Comparison of ENCODE assay signal across 8 mouse cellular contexts in the genomic region with DNA sequence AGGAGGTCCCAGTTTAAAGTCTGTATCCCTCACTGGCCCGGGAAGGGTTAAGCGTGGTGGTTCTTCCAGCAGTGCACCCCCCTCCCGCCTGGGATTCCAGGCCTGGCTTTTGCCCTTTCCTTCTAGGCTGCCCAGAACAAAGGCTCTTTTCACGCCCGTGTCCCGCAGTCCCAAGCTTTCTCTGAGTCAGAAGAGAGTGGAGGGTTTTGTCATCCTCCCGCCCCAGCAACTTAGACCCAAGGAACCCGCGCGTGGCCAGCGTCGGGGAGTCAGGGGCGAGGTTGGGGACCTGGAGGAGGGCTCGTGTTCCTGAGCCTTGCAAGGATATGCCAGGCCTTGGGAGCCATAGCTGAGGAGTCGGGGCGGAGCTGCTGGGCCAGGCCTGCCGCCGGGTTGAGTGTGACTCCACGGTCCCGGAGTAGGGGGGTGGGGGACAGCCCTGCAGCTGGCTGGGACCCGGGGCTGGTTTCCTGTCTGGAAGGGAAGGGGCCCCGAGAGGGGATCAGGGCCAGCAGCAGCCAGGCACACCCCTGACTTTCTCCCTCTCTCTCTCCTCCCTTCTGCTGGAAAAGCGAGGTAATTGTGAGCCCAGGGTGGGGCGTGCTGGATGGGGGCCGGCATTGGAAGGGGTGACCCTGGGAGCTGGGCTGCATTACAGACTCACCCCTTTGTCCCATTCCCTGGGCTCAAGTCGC. TPM values are rescaled to one million over a fixed set of nuclear protein-coding genes. Genes with fewer than 3 reads are reported as not detected.
DNase-seq lines count a peak whose midpoint lies in the region; ATAC-seq lines count a peak whose summit lies in the region.

No protein-coding gene starts in this region.

- peak overlapping the region; percentile 57 for H3K4me3 ChIP-seq in limb, embryonic 12.5 days (replicated peaks)
- peak overlapping the region; percentile 47 for H3K4me3 ChIP-seq in midbrain, embryonic 13.5 days (replicated peaks)

- H3K9ac ChIP-seq in limb, embryonic 12.5 days (replicated peaks), result peak overlapping the region; percentile 91
- H3K9ac ChIP-seq in midbrain, embryonic 13.5 days (replicated peaks), result peak overlapping the region; percentile 80

- intact Hi-C loops in heart, postnatal 36 days (cut with DNase I), result no loop called here

- H3K27ac ChIP-seq in limb, embryonic 12.5 days, result peak overlapping the region; percentile 100
- peak overlapping the region; percentile 93 for H3K27ac ChIP-seq in midbrain, embryonic 13.5 days

- H3K9me3 ChIP-seq in limb, embryonic 12.5 days, result no peaks in the 10 kb centered on the region
- H3K9me3 ChIP-seq in midbrain, embryonic 13.5 days, result no peaks in the 10 kb centered on the region

- under 1% methylated on average over 25 of the region's 26 CpGs for WGBS in limb, embryonic 12.5 days
- 1% methylated on average over 26 of the region's 26 CpGs for WGBS in midbrain, embryonic 13.5 days

- H3K36me3 ChIP-seq in limb, embryonic 12.5 days, result peaks cover 10% of the 10 kb centered on the region
- H3K36me3 ChIP-seq in midbrain, embryonic 13.5 days, result no peaks in the 10 kb centered on the region

- peaks cover 59% of the 10 kb centered on the region for H3K4me1 ChIP-seq in limb, embryonic 12.5 days (replicated peaks)
- peaks cover 45% of the 10 kb centered on the region for H3K4me1 ChIP-seq in midbrain, embryonic 13.5 days (replicated peaks)

- ATAC-seq in limb, embryonic 12.5 days (ENCODE audit: insufficient number of reproducible peaks, insufficient read depth, low FRiP score, low TSS enrichment, low read depth), result peak; percentile 79
- peak; percentile 78 for ATAC-seq in midbrain, embryonic 13.5 days

- no peaks in the 10 kb centered on the region; the same call in 1 of the 2 replicates for H3K27me3 ChIP-seq in limb, embryonic 12.5 days
- peaks cover 21% of the 10 kb centered on the region for H3K27me3 ChIP-seq in midbrain, embryonic 13.5 days

- DNase-seq in 3T3-L1 (ENCODE audit: low read depth, low spot score), result peak; percentile 82
- DNase-seq in Muller cell, postnatal 12 days (ENCODE audit: inconsistent ontology term), result peak; percentile 84
- DNase-seq in fibroblast of lung, adult 2 months (ENCODE audit: low read depth), result peak; percentile 71
- DNase-seq in heart, postnatal 36 days, result peak; percentile 69 to 89
- peak; percentile 71 to 80 for DNase-seq in thymus, postnatal 10 days (ENCODE audit: low spot score in 2 of 2)
- no peak for DNase-seq in frontal cortex, postnatal 25 days (ENCODE audit: low spot score in 2 of 2)

- H3K4me2 ChIP-seq in limb, embryonic 12.5 days, result peak overlapping the region; percentile 90
- H3K4me2 ChIP-seq in midbrain, embryonic 13.5 days (replicated peaks), result peak overlapping the region; percentile 67

RNA-seq across cellular contexts. Expression of a gene that starts 1.8 kb away (rescaled TPM):
- total RNA-seq in heart, postnatal 36 days (2021), result 1 to 10 TPM; 4.6 to 5.5 TPM
- 62.0 and 62.6 TPM in 2 replicates for polyA plus RNA-seq in limb, embryonic 12.5 days (2016; fragmentation: Nextera tagmentation; extraction: Ambion mirVana)
- 16.5 and 18.8 TPM in 2 replicates for polyA plus RNA-seq in midbrain, embryonic 13.5 days (2015; fragmentation: Nextera tagmentation; extraction: Ambion mirVana)

RNA-seq across cellular contexts. Expression of a gene that starts 11.8 kb away (rescaled TPM):
- total RNA-seq in heart, postnatal 36 days (2021), result 10 to 100 TPM; 14.5 to 16.0 TPM
- 17.6 and 19.2 TPM in 2 replicates for polyA plus RNA-seq in limb, embryonic 12.5 days (2016; fragmentation: Nextera tagmentation; extraction: Ambion mirVana)
- 12.1 and 14.9 TPM in 2 replicates for polyA plus RNA-seq in midbrain, embryonic 13.5 days (2015; fragmentation: Nextera tagmentation; extraction: Ambion mirVana)

RNA-seq across cellular contexts. Expression of a gene that starts 15.7 kb away (rescaled TPM):
- 10 to 100 TPM; 71.0 to 71.7 TPM for total RNA-seq in heart, postnatal 36 days (2021)
- polyA plus RNA-seq in limb, embryonic 12.5 days (2016; fragmentation: Nextera tagmentation; extraction: Ambion mirVana), result 191 and 219 TPM in 2 replicates
- 228 and 253 TPM in 2 replicates for polyA plus RNA-seq in midbrain, embryonic 13.5 days (2015; fragmentation: Nextera tagmentation; extraction: Ambion mirVana)

RNA-seq across cellular contexts. Expression of a gene that starts 19.2 kb away (rescaled TPM):
- total RNA-seq in heart, postnatal 36 days (2021), result 1 to 10 TPM; 1.4 to 1.5 TPM
- 10.2 and 10.4 TPM in 2 replicates for polyA plus RNA-seq in limb, embryonic 12.5 days (2016; fragmentation: Nextera tagmentation; extraction: Ambion mirVana)
- 16.1 and 19.2 TPM in 2 replicates for polyA plus RNA-seq in midbrain, embryonic 13.5 days (2015; fragmentation: Nextera tagmentation; extraction: Ambion mirVana)

RNA-seq across cellular contexts. Expression of a gene that starts 19.2 kb away (rescaled TPM):
- total RNA-seq in heart, postnatal 36 days (2021), result under 1 TPM; 0.16 to 0.39 TPM
- 1.8 and 3.0 TPM in 2 replicates for polyA plus RNA-seq in limb, embryonic 12.5 days (2016; fragmentation: Nextera tagmentation; extraction: Ambion mirVana)
- 3.0 and 3.3 TPM in 2 replicates for polyA plus RNA-seq in midbrain, embryonic 13.5 days (2015; fragmentation: Nextera tagmentation; extraction: Ambion mirVana)

Comparison
In these comparisons a context has a peak if more than half of its experiments do, and no peak if none do; other contexts are left out.
1. DNase-seq: peak in 3T3-L1 (single experiment), Muller cell, postnatal 12 days (single experiment), fibroblast of lung, adult 2 months (single experiment), heart, postnatal 36 days (2 of 2) and thymus, postnatal 10 days (2 of 2); none in frontal cortex, postnatal 25 days (0 of 2).